Mouse (Mus musculus): ENCODE results near the gene Snrpd3. TPM values are rescaled to one million over a fixed set of nuclear protein-coding genes. Genes with fewer than 3 reads are reported as not detected.
A peak's percentile ranks its signal among the peaks of the same experiment; 100 is the strongest.

Snrpd3 gene
- polyA plus RNA-seq, 1 experiment from 2014 or later = 119 TPM

DNA sequence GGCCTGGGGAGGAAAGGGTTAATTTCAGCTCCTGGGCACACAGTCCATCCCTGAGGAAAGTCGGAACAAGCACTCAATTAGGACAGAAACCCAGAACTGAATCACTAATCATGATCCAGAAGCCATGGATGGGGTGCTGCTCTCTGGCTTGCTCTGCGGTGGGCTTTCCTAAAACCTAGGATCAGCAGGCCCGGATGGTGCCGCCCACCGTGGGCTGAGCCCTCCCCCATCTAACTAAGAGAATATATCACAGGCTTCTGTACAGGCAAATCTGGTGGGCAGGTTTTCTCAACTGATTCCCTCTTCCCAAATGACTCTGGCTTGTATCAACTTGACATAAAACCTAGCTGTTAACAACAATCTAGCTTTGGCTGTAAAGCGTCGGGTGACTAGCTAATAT lies 30.6 kb downstream of the Snrpd3 start:
- H3K27ac ChIP-seq = no peak overlapping the region
- H3K9me3 ChIP-seq (replicated peaks) = no peaks in the 10 kb centered on the region
- H3K9ac ChIP-seq = no peak overlapping the region
- 0 out of 2 replicates have a peak, but pooled peaks cover 7% of the 10 kb centered on the region for H3K4me1 ChIP-seq
- H3K4me2 ChIP-seq = no peak overlapping the region
- H3K4me3 ChIP-seq = no peak overlapping the region
- ATAC-seq = no peak
- 71% methylated on average over 7 of the region's 7 CpGs for WGBS (ENCODE audit: insufficient replicate concordance)
- H3K27me3 ChIP-seq (replicated peaks) = no peaks in the 10 kb centered on the region; the same call in 1 of the 2 replicates
- H3K36me3 ChIP-seq = no peaks in the 10 kb centered on the region

- no peak overlapping the region for H3K4me2 ChIP-seq
- no peaks in the 10 kb centered on the region; the same call in 1 of the 2 replicates for H3K27me3 ChIP-seq (replicated peaks)
- 0 out of 2 replicates have a peak, but pooled peaks cover 7% of the 10 kb centered on the region for H3K4me1 ChIP-seq
- 67% methylated on average over 14 of the region's 14 CpGs for WGBS (ENCODE audit: insufficient replicate concordance)
- no peak for ATAC-seq
- H3K36me3 ChIP-seq = no peaks in the 10 kb centered on the region
- H3K9me3 ChIP-seq (replicated peaks) = no peaks in the 10 kb centered on the region
- no peak overlapping the region for H3K27ac ChIP-seq
- H3K4me3 ChIP-seq = no peak overlapping the region
- H3K9ac ChIP-seq = no peak overlapping the region
These were observed 31.1 kb downstream of the Snrpd3 start for GRCm38 (mm10) chr10:75548486-75548885.

GRCm38 (mm10) chr10:75549886-75550285 lies 32.5 kb downstream of the Snrpd3 start:
- no peaks in the 10 kb centered on the region for H3K36me3 ChIP-seq
- no peaks in the 10 kb centered on the region; the same call in 1 of the 2 replicates for H3K27me3 ChIP-seq (replicated peaks)
- H3K4me2 ChIP-seq = no peak overlapping the region
- H3K9me3 ChIP-seq (replicated peaks) = no peaks in the 10 kb centered on the region
- peaks cover 12% of the 10 kb centered on the region for H3K4me1 ChIP-seq
- peak; percentile 15; the same call in 1 of the 2 replicates for ATAC-seq
- no peak overlapping the region for H3K4me3 ChIP-seq
- H3K27ac ChIP-seq = no peak overlapping the region
- no peak overlapping the region for H3K9ac ChIP-seq
- 55% methylated on average over 7 of the region's 7 CpGs for WGBS (ENCODE audit: insufficient replicate concordance)

DNA sequence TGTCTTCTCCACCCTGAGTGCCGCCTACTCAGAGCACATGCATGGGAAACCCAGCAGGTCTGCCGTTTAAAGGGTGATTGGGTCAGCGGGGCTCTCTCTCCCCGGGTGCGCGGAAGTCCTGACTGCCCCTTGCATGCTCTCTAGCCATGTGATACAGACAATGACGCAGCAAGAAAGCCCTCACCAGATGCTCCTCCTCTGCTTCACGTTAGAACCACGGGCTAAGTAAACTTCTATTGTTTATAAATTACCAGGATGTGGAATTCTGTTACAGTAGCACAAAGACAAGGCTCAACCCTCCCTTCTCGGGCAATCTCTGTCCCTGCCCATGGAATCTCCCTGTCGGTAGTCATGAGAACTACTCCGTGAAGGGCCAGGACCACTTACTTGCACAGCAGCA lies 33.8 kb downstream of the Snrpd3 start:
- Histone ChIP-seq H3K4me1 (peaks cover 12% of the 10 kb centered on the region), H3K4me3 (no peak overlapping the region), H3K27me3 (replicated peaks) (peaks cover 4% of the 10 kb centered on the region; the same call in 1 of the 2 replicates), H3K9me3 (replicated peaks) (no peaks in the 10 kb centered on the region), H3K36me3 (no peaks in the 10 kb centered on the region), H3K4me2 (0 out of 2 replicates have a peak overlapping the region, but pooled peaks have one; percentile 4), H3K9ac (no peak overlapping the region), H3K27ac (no peak overlapping the region)
- no peak for ATAC-seq
- 19% methylated on average over 12 of the region's 12 CpGs for WGBS (ENCODE audit: insufficient replicate concordance)

- H3K9ac ChIP-seq = no peak overlapping the region
- no peaks in the 10 kb centered on the region for H3K9me3 ChIP-seq (replicated peaks)
- peaks cover 12% of the 10 kb centered on the region for H3K4me1 ChIP-seq
- H3K27ac ChIP-seq = no peak overlapping the region
- no peak overlapping the region for H3K4me3 ChIP-seq
- WGBS (ENCODE audit: insufficient replicate concordance) = 56% methylated on average over 2 of the region's 2 CpGs
- H3K36me3 ChIP-seq = no peaks in the 10 kb centered on the region
- ATAC-seq = no peak
- no peak overlapping the region for H3K4me2 ChIP-seq
- peaks cover 13% of the 10 kb centered on the region; the same call in 1 of the 2 replicates for H3K27me3 ChIP-seq (replicated peaks)
These were observed 34.8 kb downstream of the Snrpd3 start for GRCm38 (mm10) chr10:75552106-75552505.

DNA sequence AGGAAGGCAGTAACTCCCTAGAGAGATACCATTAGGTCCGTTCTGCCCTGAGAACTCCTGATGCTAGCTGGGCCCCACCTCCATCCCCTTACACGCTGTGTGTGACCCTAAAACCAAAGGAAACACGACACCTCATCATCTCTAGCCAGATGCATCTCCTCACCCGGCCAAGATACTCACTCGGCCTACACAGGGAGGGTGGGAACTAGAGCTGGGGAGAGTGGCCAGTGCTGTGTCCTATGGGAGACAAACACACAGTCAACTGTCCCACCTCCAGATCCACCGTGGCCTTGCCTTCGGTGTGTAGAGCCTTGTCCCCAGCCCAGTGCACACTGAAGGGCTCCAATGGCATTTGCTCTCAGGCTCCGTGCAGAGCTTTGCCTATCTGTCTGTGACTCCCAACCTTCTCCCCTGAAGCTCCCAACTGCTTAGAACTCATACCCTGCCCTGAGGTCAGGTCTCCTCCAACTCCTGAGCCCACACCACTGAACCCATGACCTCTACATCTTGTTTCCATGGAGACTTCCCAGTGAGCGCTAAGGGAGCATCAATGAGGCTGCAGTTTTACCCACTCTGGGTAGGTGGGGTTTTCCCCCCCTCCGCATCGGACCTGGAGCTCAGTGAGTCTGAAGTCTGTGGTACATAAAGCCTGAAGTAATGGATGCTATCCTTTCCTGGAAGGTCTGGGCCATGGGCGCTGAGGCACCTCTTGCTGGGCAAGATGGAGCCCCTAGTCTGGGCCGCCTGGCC lies 35.5 kb downstream of the Snrpd3 start:
- no peaks in the 10 kb centered on the region for H3K36me3 ChIP-seq
- H3K27me3 ChIP-seq (replicated peaks) = peaks cover 21% of the 10 kb centered on the region
- no peak overlapping the region for H3K27ac ChIP-seq
- WGBS (ENCODE audit: insufficient replicate concordance) = 64% methylated on average over 13 of the region's 13 CpGs
- peaks cover 12% of the 10 kb centered on the region for H3K4me1 ChIP-seq
- H3K9ac ChIP-seq = no peak overlapping the region
- no peak for ATAC-seq
- no peak overlapping the region for H3K4me2 ChIP-seq
- no peak overlapping the region for H3K4me3 ChIP-seq
- H3K9me3 ChIP-seq (replicated peaks) = no peaks in the 10 kb centered on the region

DNA sequence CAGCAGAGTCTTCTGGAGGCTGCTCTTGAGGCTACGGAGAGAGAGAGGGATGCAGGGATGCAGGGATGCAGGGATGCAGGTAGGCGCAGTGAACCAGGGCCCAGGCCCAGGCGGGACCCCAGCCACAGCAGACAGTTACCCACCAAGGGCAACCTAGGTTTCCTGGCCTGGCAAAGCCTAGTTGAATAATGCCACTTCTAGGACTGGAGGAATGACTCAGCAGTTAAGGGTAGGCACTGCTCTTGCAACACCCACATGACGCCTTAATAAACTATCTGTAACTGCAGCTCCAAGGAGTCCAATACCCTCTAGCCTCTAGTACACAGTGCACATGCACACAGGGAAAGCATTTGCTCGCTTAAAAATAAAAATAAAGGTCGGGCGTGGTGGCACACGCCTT lies 36.7 kb downstream of the Snrpd3 start:
- 67% methylated on average over 8 of the region's 8 CpGs for WGBS (ENCODE audit: insufficient replicate concordance)
- H3K36me3 ChIP-seq = no peaks in the 10 kb centered on the region
- 0 out of 2 replicates have a peak, but pooled peaks have one; percentile 50 for ATAC-seq
- H3K9me3 ChIP-seq (replicated peaks) = no peaks in the 10 kb centered on the region
- H3K4me2 ChIP-seq = no peak overlapping the region
- no peak overlapping the region for H3K27ac ChIP-seq
- peaks cover 33% of the 10 kb centered on the region for H3K27me3 ChIP-seq (replicated peaks)
- H3K9ac ChIP-seq = no peak overlapping the region
- no peak overlapping the region for H3K4me3 ChIP-seq
- peaks cover 12% of the 10 kb centered on the region for H3K4me1 ChIP-seq

GRCm38 (mm10) chr10:75555557-75555956 lies 38.2 kb downstream of the Snrpd3 start:
- H3K27ac ChIP-seq = no peak overlapping the region
- 76% methylated on average over 6 of the region's 6 CpGs for WGBS (ENCODE audit: insufficient replicate concordance)
- no peak for ATAC-seq

GRCm38 (mm10) chr10:75556026-75556425 lies 38.7 kb downstream of the Snrpd3 start:
- H3K27ac ChIP-seq = no peak overlapping the region
- H3K27me3 ChIP-seq (replicated peaks) = peaks cover 52% of the 10 kb centered on the region
- no peaks in the 10 kb centered on the region for H3K36me3 ChIP-seq
- H3K4me2 ChIP-seq = no peak overlapping the region
- no peak for ATAC-seq
- no peaks in the 10 kb centered on the region for H3K9me3 ChIP-seq (replicated peaks)
- peaks cover 16% of the 10 kb centered on the region for H3K4me1 ChIP-seq
- 71% methylated on average over 9 of the region's 9 CpGs for WGBS (ENCODE audit: insufficient replicate concordance)
- H3K9ac ChIP-seq = no peak overlapping the region
- no peak overlapping the region for H3K4me3 ChIP-seq

More at GRCm38 (mm10) chr10:75555557-75555956, 38.2 kb downstream of the Snrpd3 start:
- no peaks in the 10 kb centered on the region for H3K9me3 ChIP-seq (replicated peaks)
- H3K4me2 ChIP-seq = no peak overlapping the region
- no peak overlapping the region for H3K4me3 ChIP-seq
- H3K9ac ChIP-seq = no peak overlapping the region
- H3K4me1 ChIP-seq = peaks cover 19% of the 10 kb centered on the region
- peaks cover 47% of the 10 kb centered on the region for H3K27me3 ChIP-seq (replicated peaks)
- no peaks in the 10 kb centered on the region for H3K36me3 ChIP-seq

DNA sequence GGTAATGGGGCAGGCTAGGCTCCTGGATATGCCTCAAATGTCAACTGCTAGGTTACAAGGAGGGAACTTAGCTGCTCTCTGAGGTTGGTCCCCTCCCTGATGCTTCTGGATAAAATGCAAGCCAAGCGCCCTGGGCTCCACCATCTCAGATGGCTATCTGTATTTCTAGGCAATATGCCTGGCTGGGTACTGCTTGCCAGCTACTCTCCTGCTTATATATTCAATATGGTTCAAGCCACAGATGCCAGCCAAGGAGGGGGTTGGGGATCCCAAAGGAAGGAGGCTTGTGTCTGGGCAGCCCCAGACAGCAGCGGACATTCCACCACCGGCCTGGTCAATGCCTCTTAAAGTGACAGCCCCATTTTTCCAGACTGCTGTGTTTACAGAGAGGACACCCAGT lies 41.2 kb downstream of the Snrpd3 start:
- Histone ChIP-seq H3K4me3 (no peak overlapping the region), H3K9me3 (replicated peaks) (no peaks in the 10 kb centered on the region), H3K4me2 (no peak overlapping the region), H3K27me3 (replicated peaks) (peaks cover 74% of the 10 kb centered on the region), H3K4me1 (peaks cover 12% of the 10 kb centered on the region), H3K27ac (no peak overlapping the region), H3K36me3 (no peaks in the 10 kb centered on the region), H3K9ac (no peak overlapping the region)
- no peak for ATAC-seq
- WGBS (ENCODE audit: insufficient replicate concordance) = 26% methylated on average over 3 of the region's 3 CpGs

DNA sequence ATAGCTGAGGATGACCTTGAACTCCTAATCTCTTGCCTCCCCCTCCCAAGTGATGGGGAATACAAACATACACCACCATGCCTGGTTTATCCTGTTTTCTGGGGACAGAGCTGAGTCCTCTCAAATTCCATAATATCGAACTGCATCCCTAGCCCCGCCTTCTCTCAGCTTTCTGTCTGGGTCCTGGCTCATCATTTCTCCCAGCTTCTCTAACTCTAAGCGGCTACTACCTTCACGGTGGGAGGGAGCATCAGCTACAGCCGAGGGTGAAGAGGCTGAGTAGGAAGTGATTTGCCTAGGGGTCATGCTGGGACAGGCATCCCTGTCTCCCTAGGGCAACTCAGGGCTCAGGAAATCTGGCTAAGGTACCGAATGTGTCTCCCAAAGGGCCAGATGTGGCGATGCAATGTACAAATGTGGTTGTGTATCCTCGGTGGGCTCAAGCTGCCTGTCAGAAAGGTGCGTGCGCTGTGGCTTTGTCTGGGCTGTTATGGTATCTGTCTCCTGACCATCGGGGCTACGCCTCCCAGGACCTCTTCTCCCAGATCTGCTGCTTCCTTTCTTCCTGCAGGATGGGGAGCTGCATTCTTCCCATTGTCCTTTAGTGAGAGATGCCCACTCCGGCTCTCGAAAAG lies 41.8 kb downstream of the Snrpd3 start:
- 6% methylated on average over 14 of the region's 14 CpGs for WGBS (ENCODE audit: insufficient replicate concordance)
- no peaks in the 10 kb centered on the region for H3K9me3 ChIP-seq (replicated peaks)
- H3K9ac ChIP-seq = no peak overlapping the region
- H3K27ac ChIP-seq = no peak overlapping the region
- ATAC-seq = no peak
- H3K27me3 ChIP-seq (replicated peaks) = peaks cover 80% of the 10 kb centered on the region
- H3K36me3 ChIP-seq = no peaks in the 10 kb centered on the region
- H3K4me2 ChIP-seq = peak overlapping the region; percentile 69
- H3K4me1 ChIP-seq = peaks cover 15% of the 10 kb centered on the region
- no peak overlapping the region for H3K4me3 ChIP-seq
